Mouse (Mus musculus) ES-E14 (cell line): ENCODE measurements at regions not wholly inside any gene's neighbourhood (a gene's known extent, or its start where the extent isn't known, plus 50 kb on each side); places are given as distances from the start of the nearest gene placed in this dataset.

Source experiments
- CHD2 ChIP-seq: IDR thresholded peaks from 2 replicates; pipeline ENCODE4 v1.6.1; 2014; ENCODE audit warnings: mild to moderate bottlenecking, low read depth, low read length, inconsistent platforms
- HCFC1 ChIP-seq: IDR thresholded peaks from 2 replicates; pipeline ENCODE4 v1.6.1; 2012; ENCODE audit warnings: low read length, inconsistent platforms, borderline replicate concordance; ENCODE audit not compliant: insufficient read depth
- MAFK ChIP-seq: IDR thresholded peaks from 2 replicates; pipeline ENCODE4 v1.6.1; 2014; ENCODE audit warnings: mild to moderate bottlenecking, low read depth, low read length, inconsistent platforms; ENCODE audit not compliant: insufficient read depth

GRCm38 (mm10) chr11:112986029-112986573, 204.1 kb downstream of the Sox9 start:
- TF ChIP-seq MAFK, result no peak
- TF ChIP-seq HCFC1, result no peak
- no peak for TF ChIP-seq CHD2
